Mouse (Mus musculus): ENCODE measurements at regions not wholly inside any gene's neighbourhood (a gene's known extent, or its start where the extent isn't known, plus 50 kb on each side); places are given as distances from the start of the nearest gene placed in this dataset.
"Not testable (repeated sequence)": the region's sequence is repeated elsewhere in the genome, so short reads cannot be mapped to it uniquely, and the experiment has no call there.

DNA sequence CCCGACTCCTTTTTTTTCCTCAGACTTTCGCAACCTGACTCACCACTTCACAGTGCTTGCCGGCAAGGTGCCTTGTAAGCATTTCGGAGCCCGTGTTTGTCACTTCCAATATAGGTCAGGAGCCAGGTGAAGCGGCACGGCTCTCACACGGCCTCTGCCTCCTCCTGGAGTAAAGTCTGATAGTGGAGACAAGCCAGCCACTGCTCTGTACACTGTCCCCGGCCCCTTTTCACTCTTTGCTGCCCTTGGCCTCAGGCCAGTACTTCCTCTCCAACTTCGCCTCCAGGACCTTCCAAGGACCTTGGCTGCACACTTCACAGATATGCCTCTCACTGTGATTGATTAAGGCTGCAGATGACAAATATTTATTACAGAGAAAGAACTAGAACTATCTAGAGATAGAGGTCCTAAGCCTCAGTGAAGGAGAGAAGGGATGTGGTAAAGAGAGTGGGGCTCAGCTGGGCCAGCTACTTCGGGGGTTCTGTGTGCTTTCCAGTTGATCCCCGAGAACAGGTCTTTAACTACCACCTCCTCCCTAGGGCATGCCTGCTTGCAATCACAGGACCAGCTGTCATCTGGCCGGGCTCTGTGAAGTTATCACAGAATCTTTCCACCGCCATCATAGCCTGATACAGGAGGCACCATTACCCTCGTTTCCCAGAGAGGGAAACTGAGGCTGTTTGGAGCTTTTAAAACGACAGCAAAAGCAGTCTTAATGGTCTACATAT is 204.2 kb downstream of the Trim29 start:
- in situ Hi-C loops (cut with MboI, MseI) = no loop called here

DNA sequence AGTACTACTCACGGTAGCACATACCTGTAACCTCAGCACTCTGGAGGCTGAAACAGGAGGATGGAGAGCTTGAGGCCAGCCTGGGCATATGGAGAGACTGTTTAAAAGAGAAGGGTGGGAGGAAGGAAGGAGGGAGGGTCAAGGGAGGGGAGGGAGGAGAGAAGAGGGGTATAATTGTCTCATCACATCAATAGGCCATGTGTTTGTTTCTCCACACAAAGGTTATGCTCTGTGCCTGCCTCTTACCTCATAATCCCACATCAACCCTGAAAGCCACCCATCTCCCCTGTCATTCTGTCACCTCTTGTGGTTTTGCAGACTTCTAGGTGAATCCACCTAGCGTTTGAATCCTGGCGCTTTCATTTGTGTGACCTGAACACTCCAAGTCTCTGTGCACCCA is 210.3 kb downstream of the Trim29 start:
- in situ Hi-C loops (cut with MboI, MseI) = no loop called here

DNA sequence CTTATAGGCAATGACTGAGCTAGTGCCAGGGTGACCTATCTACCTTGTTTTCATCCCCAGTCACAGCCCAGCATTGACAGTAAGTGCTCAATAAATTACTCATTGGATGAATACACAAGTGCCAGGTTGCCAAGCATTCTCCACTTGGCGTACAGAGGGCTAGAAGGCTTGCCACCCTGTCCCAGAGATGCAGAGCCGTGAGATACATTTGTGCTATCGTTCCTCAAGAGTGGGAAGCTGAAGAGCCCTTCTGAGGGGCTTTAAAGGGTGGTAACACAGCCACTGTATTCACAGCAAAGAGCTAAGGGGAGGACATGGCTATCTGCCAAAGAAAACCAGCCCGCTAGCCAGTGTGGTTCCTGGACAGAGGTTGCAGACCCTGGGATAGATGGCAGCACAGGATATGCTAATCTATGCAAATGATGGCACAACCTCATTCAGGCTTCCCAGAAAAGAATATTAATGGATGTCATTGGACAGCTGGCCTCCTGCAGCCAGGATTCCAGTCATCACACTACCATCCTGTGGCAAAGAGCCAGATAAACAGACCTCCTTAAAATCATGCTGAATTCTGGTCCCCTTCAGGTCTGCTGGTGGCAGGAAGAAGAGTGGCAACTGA is 214.4 kb downstream of the Trim29 start:
- in situ Hi-C loops (cut with MboI, MseI) = no loop called here

DNA sequence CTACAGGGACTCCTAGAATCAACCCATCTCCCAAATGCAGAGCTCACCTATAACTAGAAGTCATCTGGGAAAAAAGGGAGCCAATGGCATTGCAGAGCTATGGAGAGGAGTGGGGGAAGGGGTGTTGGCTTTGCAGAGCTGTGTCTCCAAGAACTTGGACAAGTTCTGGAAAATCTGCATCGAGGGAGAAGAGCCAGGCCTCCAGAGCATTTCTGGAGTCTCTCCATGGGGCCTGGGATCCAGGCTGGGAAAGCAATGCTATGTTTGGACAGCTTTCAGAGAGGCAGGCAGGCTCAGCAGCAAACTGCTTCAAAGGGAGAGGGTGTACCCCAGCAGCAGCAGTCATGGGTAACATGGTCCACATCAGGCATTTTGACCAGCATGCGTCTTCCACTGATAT is 211.6 kb upstream of the Nectin1 start:
- in situ Hi-C loops (cut with MboI, MseI) = no loop called here

DNA sequence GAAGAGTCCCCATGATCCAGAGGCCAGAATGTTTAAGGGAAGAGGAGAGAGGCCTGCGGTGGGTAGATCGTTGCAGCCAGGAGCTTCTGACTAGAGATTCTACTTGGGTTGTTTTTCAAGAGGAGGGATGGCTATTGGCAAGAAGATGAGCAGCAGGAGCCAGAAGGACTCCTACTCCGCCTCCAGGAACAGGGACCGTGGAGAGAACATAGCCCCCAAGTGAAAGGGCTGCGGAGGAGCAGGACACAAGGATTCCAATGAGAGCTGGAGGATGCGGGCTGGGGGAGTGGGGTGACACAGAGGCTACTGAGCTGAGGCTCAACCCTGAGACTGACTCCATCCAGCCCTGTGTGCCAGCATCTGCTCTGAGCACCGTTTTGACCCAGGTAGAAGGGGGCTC is 207.8 kb upstream of the Nectin1 start:
- in situ Hi-C loops (cut with MboI, MseI) = no loop called here

DNA sequence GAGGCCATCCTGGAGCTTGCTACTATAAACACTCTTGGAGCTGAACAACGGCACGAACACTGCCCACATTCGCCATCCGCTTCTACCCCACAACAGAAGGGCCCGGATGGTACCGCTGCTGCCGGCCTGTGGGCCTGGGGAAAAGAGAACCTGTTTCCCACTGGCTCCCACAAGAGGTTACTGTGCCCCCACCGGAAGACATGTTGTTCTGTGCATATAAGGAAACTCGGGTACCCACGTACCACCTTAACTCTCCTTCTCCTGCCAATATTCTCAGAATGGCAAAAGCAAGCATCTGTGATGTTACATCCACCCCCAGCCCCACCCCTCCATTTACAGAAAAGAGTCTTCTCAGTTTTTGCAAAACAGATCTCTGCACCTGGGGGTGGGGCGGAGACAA is 206.7 kb upstream of the Nectin1 start:
- in situ Hi-C loops (cut with MboI, MseI) = no loop called here

DNA sequence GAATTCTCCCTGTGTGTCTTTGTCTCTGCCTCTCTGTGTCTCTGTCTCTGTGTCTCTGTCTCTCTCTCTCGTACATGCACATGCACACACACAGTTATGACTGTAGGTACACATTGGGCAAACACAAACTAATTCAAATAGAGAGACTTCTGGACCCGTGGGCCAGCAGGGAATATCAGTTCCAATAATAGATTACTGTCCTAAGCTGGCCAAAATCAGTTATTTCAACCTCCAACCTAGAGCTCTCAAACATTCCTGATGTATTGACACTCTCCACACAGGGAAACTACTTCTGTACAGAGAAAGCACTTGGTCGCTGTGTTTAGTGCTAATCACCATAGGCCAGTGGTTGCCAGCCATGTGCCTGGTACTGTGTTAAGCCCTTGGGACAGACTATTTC is 203.7 kb upstream of the Nectin1 start:
- in situ Hi-C loops (cut with MboI, MseI) = loop anchor here (10.0 kb wide), 1 partner anchor 1745 kb away; no protein-coding TSS in a partner anchor

DNA sequence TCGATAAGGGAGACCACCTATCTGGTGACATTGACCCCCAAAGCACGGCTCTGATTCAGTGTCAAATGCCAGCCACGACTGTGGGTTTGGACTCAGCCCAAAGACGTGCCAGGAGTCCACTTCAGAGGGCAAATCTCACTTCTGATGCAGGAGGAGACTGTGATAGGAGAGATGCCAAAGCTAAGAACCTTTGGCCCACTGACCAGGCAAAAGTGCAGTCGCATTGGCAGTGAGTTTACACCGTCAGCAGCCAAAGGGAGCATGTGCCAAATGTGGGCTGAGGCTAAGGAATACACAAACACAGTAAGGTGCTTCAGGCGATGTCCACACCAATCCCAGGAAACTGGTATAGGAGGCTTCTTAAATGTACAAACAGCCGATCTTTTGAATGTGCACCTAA is 202.6 kb upstream of the Nectin1 start:
- in situ Hi-C loops (cut with MboI, MseI) = loop anchor here (10.0 kb wide), 1 partner anchor 1744 kb away; no protein-coding TSS in a partner anchor

DNA sequence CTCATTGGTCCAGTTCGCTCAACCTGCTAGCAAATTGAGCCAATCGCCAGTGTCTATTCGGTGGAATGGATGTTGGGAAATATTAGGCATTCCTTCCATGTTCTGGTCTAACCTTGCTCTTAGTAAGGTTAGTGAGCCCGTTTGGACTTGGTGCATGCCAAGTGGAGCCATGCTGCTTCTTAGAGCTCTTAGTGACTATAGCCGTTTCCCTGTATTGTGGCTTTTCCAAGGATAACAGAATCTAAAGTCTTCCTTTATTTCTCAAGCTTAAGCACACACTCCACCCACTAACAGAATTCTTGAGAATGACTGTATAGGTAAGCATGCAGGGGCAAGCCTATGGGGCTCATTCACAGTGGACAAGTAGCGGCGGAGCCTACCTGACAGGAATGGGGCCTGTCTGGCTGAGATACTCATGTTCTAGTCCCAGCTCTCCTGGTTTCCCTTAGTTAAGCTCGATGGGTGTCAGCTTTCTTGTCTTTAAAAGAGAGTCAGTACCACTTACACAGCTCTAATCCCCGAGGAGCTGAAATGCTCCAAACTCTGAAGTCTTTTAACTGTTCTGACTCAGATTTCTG is 201.6 kb upstream of the Nectin1 start:
- in situ Hi-C loops (cut with MboI, MseI) = loop anchor here (10.0 kb wide), 1 partner anchor 1743 kb away; no protein-coding TSS in a partner anchor

DNA sequence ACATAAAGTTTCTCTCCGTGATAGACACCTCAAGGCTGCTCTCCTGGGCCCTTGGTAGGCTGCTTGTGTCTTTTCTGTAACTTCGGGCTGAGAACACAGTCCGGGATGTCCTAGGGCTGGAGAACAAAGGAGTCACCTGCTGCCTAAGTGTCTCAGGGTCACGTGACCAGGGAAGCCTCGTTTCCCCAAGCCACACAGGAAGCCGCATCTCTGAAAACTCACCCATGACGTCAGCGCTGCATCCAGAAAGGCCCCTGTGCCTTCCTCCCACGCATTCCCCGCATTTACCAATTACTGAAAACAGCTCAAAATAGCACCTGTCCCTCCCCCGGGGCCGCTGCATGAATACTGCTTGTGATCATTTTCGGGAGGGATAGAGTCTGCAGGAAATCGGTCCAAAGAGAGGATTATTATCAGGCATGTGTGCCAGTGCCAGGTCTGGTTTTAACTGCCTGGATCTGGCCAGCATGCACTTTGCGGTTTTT is 198.7 kb upstream of the Nectin1 start:
- in situ Hi-C loops (cut with MboI, MseI) = loop anchor here (10.0 kb wide), 1 partner anchor 1740 kb away; no protein-coding TSS in a partner anchor

DNA sequence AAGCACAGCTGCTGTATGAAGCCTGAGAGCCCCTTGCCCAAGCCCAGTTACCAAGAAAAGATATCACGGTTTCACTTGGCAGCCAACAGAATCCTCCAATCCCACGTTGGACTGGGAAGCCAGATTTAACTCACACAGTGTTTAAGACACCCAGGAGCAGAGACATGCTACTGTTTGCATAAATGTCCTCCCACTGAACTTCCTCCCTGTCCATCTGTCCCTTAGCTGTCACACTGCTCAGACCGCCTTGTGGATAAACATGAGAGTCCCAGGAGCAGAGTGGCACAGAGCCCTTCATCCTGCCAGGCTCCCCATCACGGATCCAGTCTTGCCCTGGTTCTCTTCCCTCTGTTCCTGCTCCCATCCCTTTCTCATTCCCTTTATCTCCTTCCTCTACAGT is 194.9 kb upstream of the Nectin1 start:
- in situ Hi-C loops (cut with MboI, MseI) = loop anchor here (10.0 kb wide), 1 partner anchor 1736 kb away; no protein-coding TSS in a partner anchor

DNA sequence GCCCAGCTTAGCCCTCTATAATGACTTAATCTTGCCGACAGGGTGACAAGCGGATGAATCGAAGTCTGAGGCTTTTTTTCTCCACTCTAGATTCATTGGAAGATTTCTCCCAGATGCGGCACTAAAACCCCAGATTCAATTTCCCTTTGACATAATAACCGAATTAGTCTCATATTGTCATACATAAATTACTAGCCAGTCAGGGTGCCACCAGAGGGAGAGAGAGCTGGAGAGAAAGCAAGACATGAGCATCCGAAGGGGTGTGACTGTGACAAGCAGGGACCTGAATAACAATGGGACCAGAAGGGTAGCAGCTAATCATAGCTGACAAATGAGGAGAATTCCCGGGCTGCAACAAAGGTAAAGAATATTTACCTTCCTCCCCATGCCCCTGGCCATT is 194.5 kb upstream of the Nectin1 start:
- in situ Hi-C loops (cut with MboI, MseI) = loop anchor here (10.0 kb wide), 1 partner anchor 1736 kb away; no protein-coding TSS in a partner anchor

DNA sequence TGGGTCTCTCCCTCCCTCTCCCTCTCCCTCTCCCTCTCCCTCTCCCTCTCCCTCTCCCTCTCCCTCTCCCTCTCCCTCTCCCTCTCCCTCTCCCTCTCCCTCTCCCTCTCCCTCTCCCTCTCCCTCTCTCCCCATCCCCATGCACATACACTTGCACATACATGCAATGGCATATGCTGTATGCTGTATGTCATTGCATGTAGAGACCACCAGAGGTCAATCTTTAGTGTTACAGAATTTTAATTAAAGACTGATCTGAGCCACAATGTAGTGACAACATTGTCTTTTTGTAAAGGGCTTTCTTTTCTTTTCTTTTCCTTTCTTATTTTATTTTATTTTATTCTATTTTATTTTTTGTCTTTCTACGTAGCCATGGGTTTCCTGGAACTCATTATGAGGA is 191.0 kb upstream of the Nectin1 start:
- in situ Hi-C loops (cut with MboI, MseI) = not testable (repeated sequence)

DNA sequence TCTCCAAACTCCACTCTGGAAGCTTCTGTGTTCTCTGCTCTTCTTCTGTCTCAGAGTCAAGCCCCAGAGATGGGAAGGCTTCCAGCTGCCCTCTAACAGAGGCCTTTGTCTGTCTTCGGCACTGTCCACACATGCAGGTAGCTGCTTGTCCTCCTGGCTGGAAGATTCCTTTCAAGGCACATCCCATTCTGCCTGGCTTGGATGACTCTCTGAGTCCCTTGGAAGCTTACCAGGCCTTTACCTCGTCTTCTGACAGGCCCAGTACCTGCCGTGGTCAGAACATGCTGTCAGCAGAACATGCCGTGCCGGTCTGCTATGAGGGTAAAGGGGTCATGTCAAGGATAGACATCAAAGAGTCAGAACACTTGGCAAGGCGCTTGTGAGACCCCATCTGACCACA is 181.8 kb upstream of the Nectin1 start:
- in situ Hi-C loops (cut with MboI, MseI) = no loop called here

DNA sequence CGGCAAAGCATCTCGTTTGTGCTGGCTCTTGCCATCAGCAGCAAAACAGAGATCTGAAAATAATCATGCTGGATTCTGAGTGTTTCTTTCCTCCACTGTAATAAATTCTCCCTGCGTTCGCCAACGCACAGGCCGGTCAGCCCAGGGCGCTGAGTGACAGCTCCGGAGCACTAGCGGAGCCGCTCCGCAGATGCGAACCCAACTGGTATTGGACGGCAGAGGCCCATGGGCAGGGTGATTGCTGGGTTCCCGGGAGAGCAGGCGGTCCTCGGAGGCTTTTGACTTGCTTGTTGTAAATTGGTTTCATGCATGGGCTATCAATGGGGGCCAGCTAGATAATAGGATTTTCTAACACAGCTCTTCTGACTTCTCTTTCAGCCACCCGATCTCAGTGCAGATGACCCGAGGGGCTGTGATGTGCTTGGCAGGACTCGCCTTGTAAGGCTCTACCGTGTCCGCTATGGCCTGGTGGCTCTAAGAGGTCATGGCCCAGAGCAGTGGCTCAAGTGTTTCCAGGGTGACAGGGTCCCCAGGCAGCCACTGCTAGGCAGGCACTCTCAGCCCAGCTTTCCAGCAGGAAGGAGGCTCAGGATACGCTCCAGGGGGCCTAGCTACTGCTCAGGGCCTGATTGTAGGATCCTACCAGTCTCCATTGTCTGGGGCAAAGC is 179.4 kb upstream of the Nectin1 start:
- in situ Hi-C loops (cut with MboI, MseI) = no loop called here

DNA sequence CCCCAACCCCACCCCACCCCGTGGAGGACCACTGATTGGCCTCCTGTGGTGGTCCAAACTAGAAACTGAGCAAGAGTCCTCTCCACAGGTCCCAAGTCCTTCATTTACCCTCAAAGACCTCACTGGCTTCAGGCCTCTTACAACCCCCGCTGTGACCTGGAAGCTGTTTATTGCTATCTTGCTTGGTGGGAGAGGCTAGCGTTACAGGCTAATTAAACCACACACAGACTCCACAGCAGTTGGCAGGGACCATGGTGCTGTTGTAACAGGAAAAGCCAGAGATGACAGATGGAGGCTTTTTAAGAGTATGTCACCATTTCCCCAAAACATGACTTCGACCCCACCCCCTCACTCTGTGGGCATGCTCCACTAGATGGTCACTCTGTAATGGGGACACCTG is 174.9 kb upstream of the Nectin1 start:
- in situ Hi-C loops (cut with MboI, MseI) = no loop called here

DNA sequence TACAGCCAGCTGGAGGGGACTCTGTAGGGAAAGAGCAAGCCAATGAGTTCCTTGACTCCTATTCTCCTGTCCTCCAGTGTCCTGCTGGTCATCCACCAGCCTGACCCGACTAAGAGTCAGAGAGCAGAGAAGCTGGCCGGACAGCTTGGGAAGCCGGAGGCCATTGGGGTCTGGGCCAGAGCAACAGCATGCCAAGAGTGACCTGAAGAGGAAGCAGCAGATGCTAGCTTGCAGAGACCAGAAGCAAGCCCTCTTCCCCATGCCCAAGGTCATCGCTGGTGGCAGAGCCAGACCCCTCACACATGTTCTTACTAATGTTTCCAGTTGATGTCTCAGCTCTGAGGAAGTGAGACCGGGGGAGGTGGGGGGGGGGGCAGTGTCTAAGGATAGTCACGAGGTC is 172.7 kb upstream of the Nectin1 start:
- in situ Hi-C loops (cut with MboI, MseI) = no loop called here

DNA sequence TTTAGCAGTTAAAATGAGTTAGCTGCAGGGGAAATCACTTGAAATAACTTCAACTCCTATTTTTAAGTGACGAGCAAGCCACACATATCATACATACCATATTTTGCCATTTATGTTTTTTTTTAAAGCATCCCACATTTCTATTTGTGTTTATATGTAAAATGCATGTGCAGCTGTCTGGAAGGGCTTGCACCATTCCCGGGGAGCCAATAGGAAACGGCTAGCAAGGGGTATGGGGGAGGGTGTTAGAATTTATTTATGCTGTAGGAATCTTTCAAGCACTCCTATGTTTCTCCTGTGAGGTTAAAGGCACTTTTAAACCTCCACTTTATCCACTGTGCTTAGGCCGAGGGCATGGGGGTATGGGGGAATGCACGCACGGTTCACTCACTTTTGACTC is 168.1 kb upstream of the Nectin1 start:
- in situ Hi-C loops (cut with MboI, MseI) = no loop called here

DNA sequence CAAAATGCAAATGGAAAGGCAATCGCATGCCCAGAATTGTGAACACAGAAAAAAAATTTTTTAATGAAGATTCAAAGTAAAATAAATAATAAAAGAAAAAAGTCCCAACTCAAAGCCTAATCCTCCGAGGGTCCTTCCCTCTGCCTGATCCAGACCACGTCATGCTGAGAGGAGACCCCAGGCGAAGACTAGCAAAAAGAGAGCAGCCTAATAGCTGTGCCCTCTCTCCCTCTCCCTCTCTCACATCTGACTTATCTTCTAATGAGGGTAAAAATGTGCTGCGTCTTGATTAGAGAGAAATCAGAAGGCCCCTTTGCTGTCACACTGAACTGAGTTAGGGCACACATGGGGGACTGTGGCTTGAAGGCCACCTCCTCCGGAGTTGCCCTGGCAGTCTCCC is 163.1 kb upstream of the Nectin1 start:
- in situ Hi-C loops (cut with MboI, MseI) = no loop called here

DNA sequence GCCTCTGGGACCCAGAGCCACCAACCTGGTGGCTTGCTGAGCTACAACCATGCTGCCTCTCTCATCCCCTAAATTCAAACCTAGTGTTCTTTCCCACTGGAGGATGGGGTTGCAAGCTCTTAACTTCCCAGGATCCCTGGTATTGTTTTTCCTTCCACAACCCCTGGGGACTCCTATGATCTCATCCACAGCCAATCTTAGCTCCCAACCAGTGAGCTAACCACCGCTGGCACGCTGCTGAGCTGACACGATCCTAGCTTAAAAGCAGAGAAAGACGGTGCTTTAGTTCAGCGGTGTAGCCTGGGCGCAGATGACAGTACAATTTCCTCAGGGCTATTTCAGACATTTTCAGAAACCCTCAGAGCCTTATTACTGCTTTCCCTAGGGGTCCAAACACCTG is 158.2 kb upstream of the Nectin1 start:
- in situ Hi-C loops (cut with MboI, MseI) = no loop called here

DNA sequence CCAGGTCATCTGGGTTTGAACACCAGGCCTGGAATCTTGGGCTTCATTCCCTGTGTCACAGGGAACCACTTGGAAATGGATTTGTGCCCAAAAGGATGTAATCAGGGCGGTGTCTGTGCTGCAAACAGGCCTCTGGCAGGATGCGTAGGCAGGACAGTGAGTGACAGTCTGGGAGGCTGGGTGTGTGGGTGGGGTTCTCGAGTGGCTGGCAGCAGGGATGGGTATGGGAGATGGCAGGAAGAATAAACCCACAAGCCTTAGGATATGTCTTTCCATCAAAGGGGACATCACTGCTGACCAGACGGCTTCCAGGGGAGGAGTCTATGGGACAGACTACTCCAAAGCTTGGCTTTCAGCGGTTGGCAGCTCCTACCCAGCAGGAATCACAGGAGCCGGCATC is 150.5 kb upstream of the Nectin1 start:
- in situ Hi-C loops (cut with MboI, MseI) = no loop called here

DNA sequence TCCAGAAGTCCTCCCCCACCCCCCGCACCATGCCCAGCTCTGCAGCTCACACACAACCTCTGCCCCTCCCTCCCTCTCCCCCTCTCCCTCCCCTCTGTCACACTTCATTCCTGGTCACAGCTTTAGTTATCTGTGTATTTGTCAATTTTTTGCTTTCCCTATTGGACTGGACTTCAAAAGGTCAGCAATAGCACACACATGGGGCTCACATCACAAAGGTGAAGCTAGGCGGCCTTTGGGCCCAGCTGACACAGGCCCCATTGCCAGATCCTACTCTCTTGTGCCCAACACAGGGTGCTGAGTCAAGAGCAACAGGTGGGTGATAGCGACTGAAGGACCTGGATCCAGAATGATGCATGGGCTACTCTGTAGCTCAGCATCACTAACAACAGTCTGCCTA is 149.0 kb upstream of the Nectin1 start:
- in situ Hi-C loops (cut with MboI, MseI) = no loop called here
